Mouse (Mus musculus): ENCODE measurements at regions not wholly inside any gene's neighbourhood (a gene's known extent, or its start where the extent isn't known, plus 50 kb on each side); places are given as distances from the start of the nearest gene placed in this dataset.
A peak's percentile ranks its signal among the peaks of the same experiment; 100 is the strongest.

DNA sequence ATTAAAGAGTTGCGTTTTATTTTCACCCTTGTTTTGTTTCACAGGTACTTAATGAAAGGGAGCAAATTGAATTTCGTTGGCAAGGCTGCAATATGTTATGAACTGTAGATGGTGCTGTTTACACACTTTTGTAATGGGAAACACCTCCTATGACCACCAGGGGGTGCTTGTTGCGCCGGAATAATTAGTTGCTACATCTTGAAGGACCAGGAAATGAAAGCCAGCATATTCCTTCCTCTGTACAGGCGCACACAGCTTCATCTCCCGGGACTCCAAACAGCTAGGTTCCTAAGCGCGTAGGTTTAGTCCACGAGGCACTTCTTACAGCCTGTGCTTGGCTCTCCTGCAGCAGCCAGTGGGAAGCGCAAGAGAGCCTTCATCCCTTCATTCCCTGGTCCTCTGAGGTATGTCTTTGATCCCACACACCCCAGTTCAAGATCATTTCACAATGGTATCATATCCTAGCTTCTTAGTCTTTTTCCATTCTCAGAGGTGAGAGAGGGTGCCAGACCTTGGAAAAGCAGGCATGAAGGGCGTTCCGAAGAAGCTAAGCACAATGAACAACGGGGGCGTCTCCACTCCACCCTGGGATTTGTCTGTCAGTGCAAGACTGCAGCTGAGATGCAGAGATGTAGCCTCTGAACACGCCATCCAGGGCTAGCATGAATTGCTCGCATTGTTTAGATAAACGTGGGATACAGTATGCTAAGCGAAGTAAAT, 95.4 kb upstream of the Tmem45b start:
- ATAC-seq (replicated peaks in 1 of 2; ENCODE audit: insufficient read depth in 1 of 2, low FRiP score in 2 of 2, low TSS enrichment in 1 of 2, low read depth in 1 of 2, poor library complexity in 2 of 2, severe bottlenecking in 2 of 2): peak; percentile 80 to 89

DNA sequence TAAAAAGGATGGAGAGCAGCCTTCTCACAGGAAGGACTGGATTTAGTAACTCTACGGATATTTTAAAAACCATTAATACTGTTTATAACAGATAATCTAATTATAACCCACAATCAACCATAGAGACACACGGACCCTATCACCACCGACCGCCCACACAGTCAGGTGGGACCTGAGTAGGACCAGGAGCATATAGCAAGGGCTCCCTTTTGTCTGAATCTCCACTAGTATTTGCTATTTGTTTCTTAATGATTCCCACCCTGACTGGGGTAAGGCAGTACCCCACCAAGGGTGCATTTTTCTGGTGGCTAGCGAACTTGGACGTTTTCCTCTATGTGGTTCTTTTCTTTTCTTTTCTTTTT, 79.4 kb upstream of the Tmem45b start:
- no peak for ATAC-seq (replicated peaks in 1 of 2; ENCODE audit: insufficient read depth in 1 of 2, low FRiP score in 2 of 2, low TSS enrichment in 1 of 2, low read depth in 1 of 2, poor library complexity in 2 of 2, severe bottlenecking in 2 of 2)

DNA sequence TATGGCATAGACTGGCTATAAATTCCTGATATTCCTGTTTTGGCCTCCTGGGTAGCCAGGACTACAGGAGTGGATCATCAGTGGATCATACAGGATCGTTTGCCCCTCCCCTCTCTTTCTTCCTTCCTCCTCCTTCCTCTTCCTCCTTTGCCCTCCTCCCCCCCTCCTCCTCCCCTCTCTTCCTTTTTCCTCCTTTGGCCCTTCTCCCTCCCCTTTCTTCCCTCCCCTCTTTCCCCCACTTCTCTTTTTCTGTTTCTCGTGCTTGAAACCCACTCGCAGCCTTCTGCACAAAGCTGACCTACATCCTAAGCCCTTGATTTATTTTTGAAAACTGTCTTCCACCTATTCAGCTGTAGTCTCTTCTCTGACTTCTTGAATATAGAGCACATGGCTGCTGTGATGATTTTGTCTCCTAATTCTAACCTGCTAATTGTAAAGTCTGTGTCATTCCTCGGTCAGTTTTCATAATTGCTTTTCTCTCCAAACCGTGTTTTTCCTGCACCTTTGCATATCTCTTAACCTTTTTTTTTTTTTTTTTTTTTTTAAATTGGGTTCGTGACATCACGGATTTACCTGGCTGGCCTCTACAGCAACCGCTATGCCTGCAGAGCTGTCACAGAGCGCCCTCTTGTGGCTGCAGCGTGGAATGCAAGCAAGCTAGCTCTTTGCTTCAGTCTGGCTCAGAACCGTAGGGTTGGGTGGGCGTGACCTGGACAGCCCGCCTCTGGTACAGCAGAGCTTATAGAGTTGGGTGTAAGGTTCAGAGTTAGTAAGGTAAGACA, 78.8 kb upstream of the Tmem45b start:
- peak; percentile 97 to 99 for ATAC-seq (replicated peaks in 1 of 2; ENCODE audit: insufficient read depth in 1 of 2, low FRiP score in 2 of 2, low TSS enrichment in 1 of 2, low read depth in 1 of 2, poor library complexity in 2 of 2, severe bottlenecking in 2 of 2)

DNA sequence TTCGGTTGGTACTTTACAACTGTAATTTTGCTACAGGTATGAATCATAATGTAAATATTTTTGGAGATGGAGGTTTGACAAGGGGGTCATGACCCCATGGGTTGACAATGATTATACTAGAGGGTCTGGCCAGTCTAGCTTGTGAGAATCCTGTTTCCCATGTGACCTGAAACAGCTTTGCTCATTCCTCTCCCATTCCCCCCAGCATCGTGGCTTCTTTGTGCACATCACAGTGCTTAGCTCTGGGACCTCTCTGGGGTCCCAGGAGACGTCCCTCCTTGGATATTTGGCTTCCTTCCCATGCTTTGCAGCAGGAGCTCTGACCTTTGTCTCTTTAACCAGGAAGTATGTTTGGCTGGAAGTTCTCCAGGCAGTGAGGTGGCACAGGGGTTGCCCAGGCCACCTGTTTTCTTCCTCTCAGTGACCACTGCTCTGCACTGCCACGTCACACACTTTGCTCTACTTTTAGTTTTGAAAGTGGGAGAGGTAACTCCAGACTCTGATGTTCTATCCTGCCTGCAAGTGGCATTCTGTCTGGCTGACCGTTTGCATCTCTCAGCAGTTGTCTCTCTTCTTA, 77.4 kb upstream of the Tmem45b start:
- no peak for ATAC-seq (replicated peaks in 1 of 2; ENCODE audit: insufficient read depth in 1 of 2, low FRiP score in 2 of 2, low TSS enrichment in 1 of 2, low read depth in 1 of 2, poor library complexity in 2 of 2, severe bottlenecking in 2 of 2)

DNA sequence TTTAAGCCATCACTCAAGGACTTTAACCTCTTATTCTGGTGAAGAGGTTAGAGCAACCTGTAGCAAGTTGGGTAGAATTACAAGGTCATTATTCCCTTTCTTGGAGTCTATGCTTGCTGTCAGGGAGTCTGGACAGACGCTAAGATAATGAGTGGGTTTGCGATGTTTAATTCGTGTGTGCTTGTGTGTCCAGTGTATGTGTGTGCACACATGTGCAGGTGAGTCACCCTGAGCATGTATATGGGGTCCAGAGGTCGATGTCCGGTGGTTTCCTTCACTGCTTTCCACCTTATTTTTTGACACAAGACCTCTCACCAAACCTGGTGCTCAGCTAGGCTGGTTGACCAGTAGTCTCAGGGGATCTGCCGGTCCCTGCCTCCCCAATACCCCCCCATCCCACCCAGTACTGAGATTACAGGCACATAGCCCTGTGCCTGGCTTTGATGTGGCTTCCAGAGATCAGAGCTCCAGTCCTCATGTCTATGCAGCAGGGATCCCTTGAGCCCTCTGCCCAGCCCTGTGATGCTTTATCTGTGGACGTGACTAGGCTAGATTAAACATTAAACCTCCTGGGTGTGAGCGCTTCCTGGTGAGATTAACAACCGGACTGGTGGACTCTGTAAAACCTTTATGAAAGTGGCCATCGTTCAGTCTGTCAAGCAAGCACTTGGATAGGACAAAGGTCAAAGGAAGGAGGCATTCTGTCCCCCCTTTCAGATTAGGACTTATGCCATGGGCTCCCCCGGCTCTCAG, 74.4 kb upstream of the Tmem45b start:
- no peak for ATAC-seq (replicated peaks in 1 of 2; ENCODE audit: insufficient read depth in 1 of 2, low FRiP score in 2 of 2, low TSS enrichment in 1 of 2, low read depth in 1 of 2, poor library complexity in 2 of 2, severe bottlenecking in 2 of 2)

DNA sequence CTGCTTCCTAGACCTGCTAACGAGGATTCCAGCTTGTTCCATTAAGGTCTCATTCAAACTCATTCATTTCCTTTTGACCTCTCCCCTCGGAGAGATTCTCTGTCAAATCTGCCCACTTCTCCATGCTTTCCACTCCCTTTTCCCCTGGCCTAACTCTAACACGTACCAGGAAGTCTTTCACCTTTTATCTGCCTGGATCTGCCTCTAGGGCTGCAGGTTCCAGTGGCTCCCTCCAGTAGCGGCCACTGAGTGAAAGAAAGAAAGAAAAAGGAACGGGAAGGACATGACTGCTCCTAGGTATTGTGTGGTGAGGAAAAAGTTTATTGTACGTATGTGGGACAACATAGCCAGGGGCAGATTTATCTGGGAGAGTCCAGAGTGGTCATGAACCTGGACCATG, 64.8 kb upstream of the Tmem45b start:
- no peak for ATAC-seq (replicated peaks in 1 of 2; ENCODE audit: insufficient read depth in 1 of 2, low FRiP score in 2 of 2, low TSS enrichment in 1 of 2, low read depth in 1 of 2, poor library complexity in 2 of 2, severe bottlenecking in 2 of 2)

DNA sequence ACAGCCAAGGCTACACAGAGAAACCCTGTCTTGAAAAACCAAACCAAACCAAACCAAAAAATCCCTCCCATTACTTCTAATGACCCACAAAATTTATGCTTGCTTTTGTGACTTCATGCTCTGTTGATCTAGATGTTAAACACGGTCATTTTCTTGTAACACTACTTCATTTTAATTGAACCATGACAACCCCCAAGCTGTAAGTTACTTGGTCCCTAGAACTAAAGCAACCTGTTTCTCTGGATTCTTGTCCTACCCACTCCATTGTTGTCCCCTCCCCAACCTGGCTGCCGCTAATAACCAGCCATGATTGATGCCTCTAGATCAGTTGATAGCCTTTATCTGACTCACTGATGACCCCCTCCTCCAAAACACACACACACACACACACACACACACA, 63.0 kb upstream of the Tmem45b start:
- no peak for ATAC-seq (replicated peaks in 1 of 2; ENCODE audit: insufficient read depth in 1 of 2, low FRiP score in 2 of 2, low TSS enrichment in 1 of 2, low read depth in 1 of 2, poor library complexity in 2 of 2, severe bottlenecking in 2 of 2)

Data from hematopoietic stem cell, adult 5-6 weeks (primary cell).